Mouse (Mus musculus) embryonic facial prominence, embryonic 11.5 days (tissue): ENCODE measurements around the gene Sema5b. TPM values are rescaled to one million over a fixed set of nuclear protein-coding genes. Genes with fewer than 3 reads are reported as not detected.

Experiments
- ATAC-seq: fragments of 200-750 bp; cut with Nextera tagmentation; replicated peaks from 2 replicates; pipeline ENCODE4 v1.8.0; 2017; ENCODE audit warnings: low read depth; ENCODE audit not compliant: insufficient number of reproducible peaks, low FRiP score, low TSS enrichment
- DNase-seq: peaks from one replicate; pipeline ENCODE4 v3.0.0-alpha.2; 2015; ENCODE audit warnings: low spot score
- H3K27ac ChIP-seq: fragments of 300-500 bp; sonication (generic); replicated peaks from 2 replicates; pipeline ENCODE4 v1.5.1; 2014; ENCODE audit warnings: mild to moderate bottlenecking, low read depth, low read length, control low read depth
- H3K27me3 ChIP-seq: fragments of 300-500 bp; sonication (generic); 2 replicates; pipeline ENCODE4 v1.6.1; 2014; ENCODE audit warnings: mild to moderate bottlenecking, low read length, moderate library complexity, mixed read lengths; ENCODE audit not compliant: control insufficient read depth, insufficient read depth
- H3K36me3 ChIP-seq: fragments of 300-500 bp; sonication (generic); replicated peaks from 2 replicates; pipeline ENCODE4 v1.6.1; 2014; ENCODE audit warnings: low read depth, mild to moderate bottlenecking, low read length, moderate library complexity, mixed read lengths; ENCODE audit not compliant: control insufficient read depth, insufficient read depth
- H3K4me1 ChIP-seq: fragments of 300-500 bp; sonication (generic); 2 replicates; pipeline ENCODE4 v1.6.1; 2014; ENCODE audit warnings: low read length, mixed read lengths; ENCODE audit not compliant: control insufficient read depth, insufficient read depth
- H3K4me2 ChIP-seq: fragments of 300-500 bp; sonication (generic); 2 replicates; pipeline ENCODE4 v1.6.1; 2014; ENCODE audit warnings: low read depth, mild to moderate bottlenecking, control low read depth, low read length, moderate library complexity
- H3K4me3 ChIP-seq: fragments of 300-500 bp; sonication (generic); 2 replicates; pipeline ENCODE4 v1.5.1; 2014; ENCODE audit warnings: low read depth, low read length, control low read depth
- H3K9ac ChIP-seq: fragments of 300-500 bp; sonication (generic); replicated peaks from 2 replicates; pipeline ENCODE4 v1.6.1; 2014; ENCODE audit warnings: mild to moderate bottlenecking, control low read depth, low read length
- H3K9me3 ChIP-seq: fragments of 300-500 bp; sonication (generic); replicated peaks from 2 replicates; pipeline ENCODE4 v1.6.1; 2016; ENCODE audit warnings: mild to moderate bottlenecking, low read length, inconsistent platforms, mixed read lengths; ENCODE audit not compliant: control insufficient read depth
- WGBS: fragments of 180-500 bp; shearing (Covaris S2); extraction: QIAGEN DNeasy Blood & Tissue Kit; methylation state at CpG from one replicate; pipeline ENCODE4 v1.1.7; 2014; 5-methylcytosine and 5-hydroxymethylcytosine counted together
- polyA plus RNA-seq: library from polyadenylated mRNA; unstranded; fragments of >200 nt; fragmentation: Nextera tagmentation; extraction: Ambion mirVana; gene quantifications from 2 replicates; pipeline ENCODE4 v1.2.1, GENCODE M21; 2014

Sema5b gene
- polyA plus RNA-seq, 1 experiment from 2014 or later = 2.9 TPM

DNA sequence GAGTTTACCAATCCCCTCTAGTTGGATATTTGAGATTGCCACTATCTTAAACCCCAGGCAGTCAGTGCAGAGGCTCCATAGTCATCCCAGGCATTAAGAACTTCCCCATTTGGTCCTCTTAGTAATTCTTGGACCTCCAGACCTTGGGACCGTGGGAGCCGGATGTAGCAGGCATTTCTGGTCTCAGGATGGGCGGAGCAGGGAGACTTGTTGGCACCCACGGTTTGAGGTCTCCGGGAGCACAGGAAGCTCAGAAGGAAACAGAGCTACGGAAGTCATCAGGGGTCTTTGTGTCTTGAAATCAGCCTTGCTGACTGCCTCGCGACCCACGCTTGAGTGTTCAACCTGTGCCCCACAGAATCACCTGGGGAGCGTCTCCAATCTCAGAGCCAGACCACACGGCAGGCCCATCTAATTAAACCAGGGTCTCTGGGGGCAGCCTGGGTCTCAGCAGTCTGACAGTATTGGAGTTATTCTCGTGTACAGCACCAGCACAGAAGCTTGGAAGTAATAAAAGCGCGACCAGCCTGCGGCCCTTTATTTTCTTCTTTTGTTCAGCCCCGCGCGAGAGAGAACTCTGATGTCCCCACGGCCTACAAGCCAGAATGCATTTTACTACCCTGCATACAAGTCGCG lies 24.9 kb upstream of the Sema5b start:
- DNase-seq = no peak
- no peak for ATAC-seq
- no peaks in the 10 kb centered on the region for H3K36me3 ChIP-seq
- H3K27me3 ChIP-seq = no peaks in the 10 kb centered on the region
- no peak overlapping the region for H3K27ac ChIP-seq
- no peak overlapping the region for H3K4me3 ChIP-seq
- WGBS = 70% methylated on average over 21 of the region's 21 CpGs
- no peaks in the 10 kb centered on the region for H3K9me3 ChIP-seq
- no peak overlapping the region for H3K9ac ChIP-seq
- no peak overlapping the region for H3K4me2 ChIP-seq
- H3K4me1 ChIP-seq = no peaks in the 10 kb centered on the region

DNA sequence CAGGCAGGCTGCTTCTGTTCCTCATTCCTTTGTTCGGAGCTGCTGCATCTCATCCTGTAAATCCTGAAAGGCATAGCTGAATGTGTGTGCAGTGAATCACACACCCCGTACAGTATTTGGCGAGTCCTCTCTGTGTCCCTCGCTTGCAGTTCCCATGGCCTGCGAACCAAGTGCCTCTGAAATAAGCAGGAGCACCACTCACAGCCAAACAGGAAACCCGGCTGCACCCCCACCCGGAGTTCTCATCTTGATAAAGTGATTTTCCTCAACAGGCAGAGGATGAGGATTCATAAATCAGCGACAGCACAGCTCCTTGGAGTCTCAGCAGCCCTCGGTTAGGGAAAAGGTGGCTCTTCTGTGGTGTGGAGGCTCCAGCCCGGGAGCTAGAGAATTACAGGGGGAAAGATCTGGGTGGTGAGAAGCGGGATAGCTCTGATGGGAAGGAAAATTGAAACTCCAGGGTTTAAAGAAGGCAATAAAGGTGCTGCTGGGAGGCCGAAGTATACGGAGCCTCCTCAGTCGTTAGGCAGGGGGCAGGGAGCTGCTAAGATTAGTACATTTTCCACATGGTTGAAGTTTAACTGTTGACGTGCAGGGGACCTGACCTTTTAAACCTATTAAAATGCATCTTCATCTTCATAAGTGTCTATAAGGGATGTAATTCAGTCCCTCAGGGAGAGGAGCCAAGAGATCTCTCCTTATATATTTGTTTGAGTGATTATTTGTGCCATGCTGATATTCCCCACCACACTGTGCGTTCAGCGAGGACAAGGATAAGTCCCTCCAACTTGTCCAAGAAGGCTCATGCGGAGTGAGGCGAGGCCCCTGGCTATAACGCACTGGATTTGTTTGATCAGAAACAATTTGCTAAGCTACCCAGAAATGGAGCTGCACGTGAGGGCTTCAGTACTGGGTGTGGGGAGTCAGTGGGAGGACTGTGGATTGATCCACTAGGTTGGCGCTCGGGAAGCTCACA lies 22.7 kb upstream of the Sema5b start:
- H3K36me3 ChIP-seq = no peaks in the 10 kb centered on the region
- no peaks in the 10 kb centered on the region for H3K27me3 ChIP-seq
- H3K27ac ChIP-seq = no peak overlapping the region
- H3K9me3 ChIP-seq = no peaks in the 10 kb centered on the region
- ATAC-seq (no peak), DNase-seq (no peak)
- H3K4me2 ChIP-seq = no peak overlapping the region
- H3K9ac ChIP-seq = no peak overlapping the region
- H3K4me1 ChIP-seq = no peaks in the 10 kb centered on the region
- H3K4me3 ChIP-seq = no peak overlapping the region
- WGBS = 67% methylated on average over 23 of the region's 23 CpGs

DNA sequence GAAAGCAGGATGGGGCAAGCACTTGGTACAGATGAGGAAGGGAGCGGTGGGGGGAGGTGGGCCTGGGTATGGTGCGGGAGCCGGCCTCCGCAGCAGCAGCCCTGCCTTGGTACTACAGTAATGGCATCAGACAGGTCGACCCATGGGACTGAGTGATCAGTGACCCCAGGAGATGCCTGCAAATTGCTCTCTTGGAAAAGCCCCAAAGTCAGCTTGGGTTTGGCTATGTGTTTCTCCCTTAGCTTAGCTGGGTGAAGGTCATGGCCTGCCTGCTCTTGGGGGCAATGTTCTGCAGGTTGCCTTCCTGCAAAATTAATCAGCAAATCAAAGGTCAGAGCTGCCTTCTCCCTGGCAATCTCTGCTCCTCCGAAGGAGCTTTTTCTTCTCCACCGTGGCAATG lies 21.7 kb upstream of the Sema5b start:
- no peaks in the 10 kb centered on the region for H3K4me1 ChIP-seq
- ATAC-seq = no peak
- H3K36me3 ChIP-seq = no peaks in the 10 kb centered on the region
- 36% methylated on average over 7 of the region's 7 CpGs for WGBS
- H3K4me2 ChIP-seq = no peak overlapping the region
- H3K9me3 ChIP-seq = no peaks in the 10 kb centered on the region
- H3K4me3 ChIP-seq = no peak overlapping the region
- no peaks in the 10 kb centered on the region for H3K27me3 ChIP-seq
- H3K27ac ChIP-seq = no peak overlapping the region
- no peak overlapping the region for H3K9ac ChIP-seq
- no peak for DNase-seq

DNA sequence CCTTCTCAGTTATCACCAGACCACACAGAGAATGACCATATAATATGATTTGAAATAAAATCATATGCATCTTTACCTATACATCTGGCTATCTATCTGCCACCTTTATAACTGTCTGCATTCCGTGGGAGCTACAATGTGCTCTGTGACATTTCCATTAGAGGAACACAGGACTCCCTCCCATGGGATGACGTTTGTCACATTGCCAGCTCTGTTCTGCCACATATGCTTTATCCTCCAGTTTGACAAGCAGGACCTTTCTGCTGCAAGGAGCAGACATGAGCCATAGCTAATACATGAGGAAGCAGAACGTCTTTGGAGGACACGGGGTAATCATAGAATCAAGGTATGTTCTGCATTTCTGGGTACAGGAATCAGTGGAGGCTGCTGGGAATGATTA lies 16.7 kb upstream of the Sema5b start:
- Histone ChIP-seq H3K4me1 (no peaks in the 10 kb centered on the region), H3K27me3 (no peaks in the 10 kb centered on the region), H3K9ac (no peak overlapping the region), H3K27ac (no peak overlapping the region), H3K36me3 (no peaks in the 10 kb centered on the region), H3K4me3 (no peak overlapping the region), H3K9me3 (no peaks in the 10 kb centered on the region), H3K4me2 (no peak overlapping the region)
- WGBS = 75% methylated on average over 4 of the region's 4 CpGs
- DNase-seq = no peak
- no peak for ATAC-seq

DNA sequence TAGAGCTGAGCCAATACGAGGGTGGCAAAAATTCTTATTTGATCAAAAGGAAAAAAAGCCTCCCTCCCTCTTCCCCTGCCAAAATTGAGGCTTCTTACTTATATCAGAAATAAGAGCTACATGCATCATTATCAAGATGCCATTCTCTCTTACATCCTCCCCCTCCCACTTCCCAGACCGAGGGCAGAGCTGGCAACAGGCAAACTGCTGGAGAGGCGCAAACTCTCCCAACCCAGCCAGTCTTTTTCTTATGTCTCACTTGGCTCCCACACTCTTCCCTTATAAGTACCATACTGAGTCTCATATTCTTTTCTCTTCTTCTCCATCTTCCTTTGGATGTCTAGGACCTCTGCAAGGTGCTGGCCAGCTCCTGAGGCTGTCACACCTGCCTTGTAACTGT lies 6.3 kb upstream of the Sema5b start:
- H3K27ac ChIP-seq = no peak overlapping the region
- 80% methylated on average over 3 of the region's 3 CpGs for WGBS
- peaks cover 4% of the 10 kb centered on the region; the same call in 1 of the 2 replicates for H3K27me3 ChIP-seq
- no peak overlapping the region for H3K9ac ChIP-seq
- no peaks in the 10 kb centered on the region for H3K36me3 ChIP-seq
- H3K4me1 ChIP-seq = no peaks in the 10 kb centered on the region
- ATAC-seq = no peak
- H3K4me2 ChIP-seq = no peak overlapping the region
- H3K9me3 ChIP-seq = no peaks in the 10 kb centered on the region
- no peak overlapping the region for H3K4me3 ChIP-seq
- no peak for DNase-seq

DNA sequence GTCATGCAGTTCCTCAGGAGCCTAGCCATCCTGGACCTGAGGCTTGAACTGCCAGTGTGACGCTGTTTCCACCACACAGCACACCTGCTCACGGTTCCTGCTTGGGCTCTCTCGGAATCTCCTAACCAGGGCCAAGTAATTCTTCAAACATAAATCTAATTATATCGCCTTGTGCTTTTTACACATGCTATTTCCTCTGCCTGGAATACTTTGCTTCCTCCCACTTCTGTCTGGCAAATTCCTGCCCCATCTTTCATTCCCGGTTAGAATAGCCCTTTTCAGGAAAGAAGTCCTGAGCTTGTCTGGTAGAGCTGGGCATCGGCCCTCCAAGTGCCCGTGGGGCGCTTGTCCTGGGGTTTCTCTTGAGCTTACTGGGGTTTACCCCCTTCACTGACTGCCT lies 3.3 kb upstream of the Sema5b start:
- no peak overlapping the region for H3K27ac ChIP-seq
- ATAC-seq (no peak), DNase-seq (no peak)
- WGBS = 80% methylated on average over 8 of the region's 8 CpGs
- no peak overlapping the region for H3K4me3 ChIP-seq
- H3K4me1 ChIP-seq = no peaks in the 10 kb centered on the region
- H3K36me3 ChIP-seq = no peaks in the 10 kb centered on the region
- H3K9ac ChIP-seq = no peak overlapping the region
- H3K4me2 ChIP-seq = no peak overlapping the region
- no peaks in the 10 kb centered on the region for H3K9me3 ChIP-seq
- peaks cover 11% of the 10 kb centered on the region; the same call in 1 of the 2 replicates for H3K27me3 ChIP-seq

DNA sequence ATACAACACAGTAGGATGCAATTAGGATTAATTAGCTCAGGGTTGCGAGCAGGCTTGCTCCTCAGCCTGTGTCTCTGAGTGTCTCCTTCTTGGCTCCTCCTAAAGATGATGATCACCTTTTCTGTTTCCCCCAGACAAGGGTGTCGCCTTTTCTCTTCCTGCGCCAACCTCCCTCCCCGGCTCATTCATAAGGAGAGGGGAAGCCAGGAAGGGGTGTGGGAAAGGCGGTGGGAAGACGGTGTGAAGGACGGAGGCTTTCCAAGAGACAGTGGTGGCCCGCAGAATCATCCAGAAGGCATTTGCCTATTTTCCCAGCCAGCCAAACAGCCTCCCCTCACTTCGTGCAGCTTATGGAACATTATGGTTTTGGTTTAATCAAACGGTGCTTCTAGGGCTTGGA lies 1.9 kb upstream of the Sema5b start:
- no peak overlapping the region for H3K27ac ChIP-seq
- no peak overlapping the region for H3K4me3 ChIP-seq
- 47% methylated on average over 10 of the region's 10 CpGs for WGBS
- no peaks in the 10 kb centered on the region for H3K36me3 ChIP-seq
- H3K4me1 ChIP-seq = no peaks in the 10 kb centered on the region
- no peaks in the 10 kb centered on the region for H3K9me3 ChIP-seq
- DNase-seq = no peak
- no peak overlapping the region for H3K9ac ChIP-seq
- no peak overlapping the region for H3K4me2 ChIP-seq
- peaks cover 11% of the 10 kb centered on the region; the same call in 1 of the 2 replicates for H3K27me3 ChIP-seq
- ATAC-seq = no peak
